8 mouse cellular contexts compared by ENCODE assay signal in the genomic region with DNA sequence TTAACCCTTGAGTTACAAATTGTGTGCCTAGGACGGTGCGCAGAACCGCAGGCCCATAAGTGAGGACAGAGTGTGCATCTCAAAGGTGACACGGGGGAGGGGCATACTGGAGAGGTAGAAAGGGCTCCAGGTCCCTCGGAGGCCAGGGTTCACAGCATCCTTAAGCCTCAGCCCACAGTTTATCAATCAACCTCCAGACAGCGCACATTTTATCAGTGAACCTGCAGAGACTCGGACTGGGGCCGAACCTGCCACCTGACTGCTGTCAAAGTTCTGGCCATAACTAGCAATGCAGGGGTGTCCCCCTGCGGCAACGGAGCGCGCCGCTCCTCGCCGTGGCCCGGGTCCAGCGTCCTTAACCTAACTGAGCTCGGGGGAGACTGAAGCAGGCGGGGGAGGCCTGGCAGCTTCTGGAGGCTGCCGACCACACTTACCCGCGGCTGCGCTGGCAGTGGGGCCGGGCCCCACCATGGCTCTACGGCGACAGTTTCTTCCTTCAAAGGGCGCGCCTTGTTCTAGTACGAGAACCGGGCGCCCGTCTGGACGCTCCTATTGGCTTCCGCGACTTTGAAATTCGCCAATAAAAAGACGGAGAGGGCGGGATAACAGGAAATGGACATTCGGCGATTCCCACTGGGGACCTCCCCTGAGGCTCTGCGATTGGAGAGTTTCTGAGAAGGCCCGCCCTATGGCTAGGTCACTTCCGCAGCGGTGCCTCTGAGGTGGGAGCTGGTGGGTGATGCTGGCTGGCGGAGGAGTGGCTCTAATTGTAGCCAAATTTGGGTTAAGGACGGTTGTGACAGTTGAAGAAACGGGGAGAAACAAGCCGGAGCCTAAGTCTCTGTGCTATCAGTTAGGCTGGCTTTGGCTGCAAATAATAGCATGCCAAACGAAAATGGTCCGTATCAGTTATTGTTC. TPM values are rescaled to one million over a fixed set of nuclear protein-coding genes. Genes with fewer than 3 reads are reported as not detected.
DNase-seq lines count a peak whose midpoint lies in the region; ATAC-seq and TF ChIP-seq lines count a peak whose summit lies in the region.

Ckap2l (minus strand) TSS at position 542 of the 918 bp plus-strand sequence.

- no peaks in the 10 kb centered on the region for H3K27me3 ChIP-seq in kidney, embryonic 14.5 days (ENCODE audit: control insufficient read depth, insufficient read depth, low read length)
- 0 out of 2 replicates have a peak, but pooled peaks cover 5% of the 10 kb centered on the region for H3K27me3 ChIP-seq in limb, embryonic 15.5 days

- peaks cover 4% of the 10 kb centered on the region; the same call in 1 of the 2 replicates for H3K4me1 ChIP-seq in bone marrow macrophage, adult 2 months (ENCODE audit: control insufficient read depth, insufficient read depth, low read length)
- peaks cover 5% of the 10 kb centered on the region; the same call in 1 of the 2 replicates for H3K4me1 ChIP-seq in embryonic fibroblast, embryonic 13.5 days (ENCODE audit: control insufficient read depth, insufficient read depth, low read length)
- peaks cover 7% of the 10 kb centered on the region; the same call in 1 of the 2 replicates for H3K4me1 ChIP-seq in kidney, embryonic 14.5 days (ENCODE audit: control insufficient read depth, insufficient read depth, low read length)
- H3K4me1 ChIP-seq in limb, embryonic 15.5 days = peaks cover 19% of the 10 kb centered on the region

- peak within 1 kb of the TSS; percentile 90 for H3K4me3 ChIP-seq in bone marrow macrophage, adult 2 months (ENCODE audit: insufficient read depth, low read length)
- H3K4me3 ChIP-seq in embryonic fibroblast, embryonic 13.5 days (ENCODE audit: insufficient read depth, low read length) = peak within 1 kb of the TSS; percentile 91
- peak within 1 kb of the TSS; percentile 79 for H3K4me3 ChIP-seq in kidney, embryonic 14.5 days (ENCODE audit: low read length)
- peak within 1 kb of the TSS; percentile 91 for H3K4me3 ChIP-seq in limb, embryonic 15.5 days

- peaks cover 5% of the 10 kb centered on the region; the same call in 1 of the 2 replicates for H3K36me3 ChIP-seq in kidney, embryonic 14.5 days (ENCODE audit: control insufficient read depth, insufficient read depth, low read length)
- no peaks in the 10 kb centered on the region for H3K36me3 ChIP-seq in limb, embryonic 15.5 days

- peak within 1 kb of the TSS; percentile 79 for H3K27ac ChIP-seq in bone marrow macrophage, adult 2 months (ENCODE audit: insufficient read depth, low read depth, low read length)
- peak within 1 kb of the TSS; percentile 78 for H3K27ac ChIP-seq in embryonic fibroblast, embryonic 13.5 days (ENCODE audit: insufficient read depth, low read length)
- peak within 1 kb of the TSS; percentile 27 for H3K27ac ChIP-seq in kidney, embryonic 14.5 days (ENCODE audit: low read depth, low read length)
- H3K27ac ChIP-seq in limb, embryonic 15.5 days = peak within 1 kb of the TSS; percentile 90

- peak within 1 kb of the TSS; percentile 81 for H3K9ac ChIP-seq in kidney, embryonic 14.5 days (ENCODE audit: low read depth, low read length)
- H3K9ac ChIP-seq in limb, embryonic 15.5 days = peak within 1 kb of the TSS; percentile 79

- peak; percentile 98 for DNase-seq in A20 (ENCODE audit: low read depth, low spot score)
- DNase-seq in heart, adult 9 months (ENCODE audit: low spot score in 2 of 2) = peak; percentile 98 to 99
- peak; percentile 94 for DNase-seq in monocyte, adult 2 months (ENCODE audit: low read depth in 1 of 2, low spot score in 2 of 2)
- peak; percentile 98 for DNase-seq in spleen, postnatal 36 days (ENCODE audit: low spot score in 2 of 2)

- under 1% methylated on average over 50 of the region's 50 CpGs for WGBS in kidney, embryonic 14.5 days
- under 1% methylated on average over 50 of the region's 50 CpGs for WGBS in limb, embryonic 15.5 days

- TF ChIP-seq CTCF in bone marrow macrophage, adult 2 months (IDR thresholded peaks at IDR 0.05; ENCODE audit: low read depth, low read length) = no peak
- no peak for TF ChIP-seq CTCF in embryonic fibroblast, embryonic 13.5 days (IDR thresholded peaks at IDR 0.05; ENCODE audit: borderline replicate concordance, insufficient read depth, low read length)

- TF ChIP-seq POLR2A in bone marrow macrophage, adult 2 months (IDR thresholded peaks at IDR 0.05; ENCODE audit: borderline replicate concordance, low read depth, low read length) = no peak
- peak; percentile 58 for TF ChIP-seq POLR2A in embryonic fibroblast, embryonic 13.5 days (IDR thresholded peaks at IDR 0.05; ENCODE audit: low read depth, low read length)

- H3K4me2 ChIP-seq in kidney, embryonic 14.5 days (replicated peaks; ENCODE audit: low read depth, low read length) = peak within 1 kb of the TSS; percentile 59
- H3K4me2 ChIP-seq in limb, embryonic 15.5 days = peak within 1 kb of the TSS; percentile 86

- ATAC-seq in kidney, embryonic 14.5 days (ENCODE audit: low FRiP score, low TSS enrichment) = peak; percentile 100
- peak; percentile 100 for ATAC-seq in limb, embryonic 15.5 days (ENCODE audit: insufficient number of reproducible peaks, low FRiP score, low TSS enrichment, low read depth)

- H3K9me3 ChIP-seq in kidney, embryonic 14.5 days (ENCODE audit: control insufficient read depth, low read length) = no peaks in the 10 kb centered on the region
- H3K9me3 ChIP-seq in limb, embryonic 15.5 days = no peaks in the 10 kb centered on the region

RNA-seq across cellular contexts. Expression of gene Ckap2l, which starts in this region (rescaled TPM):
- 22.2 and 24.5 TPM in 2 replicates for polyA plus RNA-seq in bone marrow macrophage, adult 2 months (2012; ENCODE audit: insufficient read depth, insufficient read length, missing spikeins)
- 27.5 and 46.8 TPM in 2 replicates for polyA plus RNA-seq in embryonic fibroblast, embryonic 13.5 days (2011; ENCODE audit: insufficient read length, low read depth, missing spikeins)
- polyA plus RNA-seq in kidney, embryonic 14.5 days (2014; fragmentation: Nextera tagmentation; extraction: Ambion mirVana) = 53.5 and 67.7 TPM in 2 replicates
- 37.0 and 40.7 TPM in 2 replicates for polyA plus RNA-seq in limb, embryonic 15.5 days (2015; fragmentation: Nextera tagmentation; extraction: Ambion mirVana)

Comparison
In these comparisons a context has a peak if more than half of its experiments do, and no peak if none do; other contexts are left out.
1. Peak in every context shown above with its lines: DNase-seq, ATAC-seq, H3K4me3 ChIP-seq and H3K27ac ChIP-seq.
2. H3K27ac ChIP-seq: peak in every context shown above with its lines; median percentile 90 in limb, embryonic 15.5 days; 79 in bone marrow macrophage, adult 2 months; 78 in embryonic fibroblast, embryonic 13.5 days; 27 in kidney, embryonic 14.5 days.